Mouse (Mus musculus) frontal cortex, postnatal 10 days (tissue): ENCODE measurements around the gene Sh3gl3.
"Not testable (repeated sequence)": the region's sequence is repeated elsewhere in the genome, so short reads cannot be mapped to it uniquely, and the experiment has no call there.

Source experiments
- DNase-seq, 2 experiments: peaks; one replicate each; pipeline ENCODE4 v3.0.0; 2022; ENCODE audit warnings: low spot score in 2 of 2, mixed read lengths in 1 of 2

Sh3gl3 gene

DNA sequence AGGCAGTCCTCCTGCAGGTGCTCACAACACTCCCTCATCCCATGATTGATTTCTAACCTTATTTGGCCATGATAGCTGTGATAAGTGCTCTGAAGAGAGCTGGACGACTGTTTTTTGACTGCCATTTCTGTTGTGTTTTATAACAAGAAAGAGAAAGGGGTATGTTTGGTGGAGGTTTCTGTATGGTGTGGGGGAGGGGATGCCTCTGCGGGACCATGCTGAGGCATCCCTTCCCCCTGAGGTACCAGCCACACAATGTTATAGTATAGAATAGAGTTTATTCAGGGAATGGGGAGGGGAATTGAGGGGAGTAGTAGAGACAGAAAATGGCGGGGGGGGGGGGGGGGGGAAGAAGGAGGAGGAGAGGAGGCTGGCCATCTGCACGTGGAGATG is 61.3 kb downstream of the Sh3gl3 start:
- DNase-seq = no peak

DNA sequence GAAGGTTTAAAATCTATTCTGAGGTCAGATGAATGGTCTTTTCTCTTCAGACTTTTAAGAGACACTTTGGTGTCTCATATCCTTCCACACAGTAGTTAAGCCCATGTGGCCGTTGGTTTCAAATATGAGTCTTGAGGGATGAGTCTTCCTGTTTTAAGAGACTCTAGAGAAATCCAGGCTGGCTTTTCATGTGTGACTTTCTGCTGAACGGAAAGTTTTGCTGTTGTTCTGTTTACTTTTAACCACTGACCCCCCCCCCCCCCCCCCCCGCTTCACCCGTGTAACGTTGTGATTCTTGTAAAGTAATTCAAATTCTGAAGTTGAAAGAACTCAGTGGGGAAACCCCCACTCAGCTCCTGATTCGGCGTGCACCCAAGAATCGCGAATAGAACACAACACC is 61.8 kb downstream of the Sh3gl3 start:
- DNase-seq = no peak

DNA sequence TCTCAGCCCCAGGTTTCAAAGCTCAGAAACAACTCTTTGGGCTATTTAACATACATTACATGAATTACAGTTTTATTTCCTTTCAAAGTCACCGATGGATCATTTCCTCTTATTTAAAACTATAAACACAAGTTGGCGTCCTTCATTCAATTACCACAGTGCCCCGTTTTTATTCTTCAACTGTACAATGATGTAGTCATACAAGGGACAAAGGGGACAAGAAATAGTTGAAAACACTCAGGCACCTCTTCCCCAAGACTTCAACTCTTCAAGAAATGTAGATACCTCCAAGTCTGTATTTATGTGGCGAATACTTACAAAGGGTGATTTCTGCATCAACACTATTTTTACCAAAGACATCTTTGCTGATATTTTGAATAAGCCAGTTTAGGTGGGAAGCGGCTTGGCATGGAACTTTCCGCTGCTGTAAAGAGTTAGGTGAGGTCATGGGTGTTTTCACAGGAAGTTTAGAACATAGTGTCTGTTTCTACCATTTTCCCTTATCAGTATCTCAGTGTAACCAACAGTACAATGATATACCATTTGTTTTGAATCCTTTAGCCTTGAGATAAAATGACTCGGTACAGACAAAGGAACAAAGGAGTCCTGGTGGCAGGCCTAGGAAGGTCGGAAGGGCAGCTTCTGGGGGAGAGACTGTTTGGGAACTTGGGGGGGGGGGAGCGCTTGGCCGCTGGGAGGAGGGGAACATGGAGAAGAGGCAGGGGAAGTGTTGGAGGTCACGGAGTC is 62.7 kb downstream of the Sh3gl3 start:
- DNase-seq = no peak

DNA sequence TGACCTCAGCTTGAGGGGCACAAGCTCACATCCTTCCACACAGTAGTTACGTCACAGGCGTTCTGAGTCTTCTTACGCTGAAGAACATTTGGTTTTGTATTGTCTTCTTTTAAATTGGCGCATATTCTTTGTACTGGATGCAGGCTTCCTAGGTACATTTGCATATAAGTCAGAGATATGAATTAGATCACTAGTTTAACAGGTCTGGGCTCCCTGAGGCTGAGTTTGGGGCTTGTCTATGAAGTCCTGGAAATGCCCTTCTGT is 63.2 kb downstream of the Sh3gl3 start:
- no peak for DNase-seq

DNA sequence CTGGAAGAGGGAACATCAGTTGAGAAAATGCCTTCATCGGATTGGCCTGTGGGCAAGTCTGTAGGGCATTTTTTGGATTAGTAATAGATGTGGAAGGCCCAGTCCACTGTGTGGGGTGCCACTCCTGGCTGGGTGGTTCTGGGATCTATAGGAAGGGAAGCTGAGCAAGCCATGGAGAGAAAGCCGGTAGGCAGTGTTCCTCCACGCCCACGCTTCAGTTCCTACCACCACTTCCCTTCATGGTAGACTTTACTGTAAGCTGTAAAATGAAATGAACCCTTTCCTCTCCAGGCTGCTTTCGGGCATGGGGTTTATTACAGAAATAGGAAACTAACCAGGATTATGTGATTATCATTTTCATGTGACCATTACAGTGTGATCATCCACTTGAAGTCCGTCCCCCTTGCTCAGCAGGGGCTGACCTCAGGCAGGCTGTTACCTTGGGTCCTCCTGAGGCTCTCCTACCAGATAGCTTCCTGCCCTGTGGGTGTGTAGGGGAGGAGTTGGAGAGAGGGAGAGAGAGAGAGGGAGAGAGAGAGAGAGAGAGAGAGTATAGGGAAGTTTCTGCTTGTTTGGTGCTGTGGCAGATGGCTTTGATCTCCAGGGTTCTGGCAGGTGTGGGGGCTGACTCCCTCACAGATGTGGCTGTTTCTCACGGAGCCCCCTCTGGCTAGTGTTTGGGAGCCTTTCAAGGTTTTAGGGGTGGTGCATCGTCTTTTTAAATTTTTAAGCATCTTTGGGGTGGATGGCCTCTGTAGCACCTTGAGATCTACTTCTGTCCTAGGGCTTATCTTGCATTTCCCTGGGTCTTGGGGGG is 67.0 kb downstream of the Sh3gl3 start:
- DNase-seq = no peak

DNA sequence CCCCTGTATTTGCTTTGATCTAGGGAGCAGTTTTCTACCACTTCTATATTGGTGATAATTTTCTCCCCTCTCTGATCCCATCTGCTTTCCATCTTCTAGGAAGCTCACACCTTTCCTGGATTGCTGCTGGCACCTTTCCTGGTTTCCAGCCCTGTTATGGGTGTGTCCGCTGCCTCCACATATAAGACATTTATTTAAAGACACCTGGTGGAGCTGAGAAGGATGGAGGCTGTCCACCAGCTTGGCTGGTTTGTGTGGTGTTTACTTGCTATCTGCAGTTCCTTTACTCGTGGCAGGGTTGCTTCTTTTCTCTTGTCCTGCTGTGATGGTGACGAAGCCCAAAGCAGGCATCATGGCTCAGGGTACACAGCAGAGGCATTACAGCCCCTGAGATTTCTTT is 71.1 kb downstream of the Sh3gl3 start:
- DNase-seq = no peak

DNA sequence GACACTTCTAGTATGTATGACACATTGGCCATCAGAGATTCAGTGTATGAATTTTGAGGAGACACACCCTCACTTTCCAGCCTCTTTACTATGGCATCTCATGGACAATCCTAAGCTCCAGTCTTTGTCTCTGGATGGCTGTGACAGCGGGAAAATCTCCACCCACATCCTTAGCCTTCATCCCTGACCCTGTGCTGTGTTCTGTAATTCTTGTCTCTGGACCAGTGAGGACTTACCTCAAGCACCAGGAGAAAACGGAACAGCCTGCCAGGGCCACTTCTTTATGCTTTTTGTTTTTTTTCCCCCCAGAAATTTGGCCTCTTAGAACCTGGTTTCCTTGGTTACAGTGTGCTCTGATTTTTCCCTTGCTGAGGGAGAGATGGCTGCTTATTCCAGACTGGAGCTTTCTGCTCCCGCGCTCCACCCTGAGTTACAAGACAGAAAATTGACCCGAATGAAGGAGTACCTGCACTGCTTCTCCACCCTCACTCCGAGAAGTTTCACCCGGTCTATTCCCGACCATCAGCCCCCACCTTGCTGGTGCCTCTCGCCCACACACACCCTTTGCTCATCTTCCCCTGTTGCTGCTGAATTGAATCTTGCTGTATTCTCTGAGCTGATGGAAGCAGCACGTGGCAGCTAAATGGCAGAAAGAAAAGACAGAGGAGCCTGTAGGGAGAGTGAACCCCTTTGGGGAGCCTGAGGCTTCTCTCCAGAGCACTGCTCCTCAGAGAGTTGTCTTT is 75.5 kb downstream of the Sh3gl3 start:
- no peak for DNase-seq

DNA sequence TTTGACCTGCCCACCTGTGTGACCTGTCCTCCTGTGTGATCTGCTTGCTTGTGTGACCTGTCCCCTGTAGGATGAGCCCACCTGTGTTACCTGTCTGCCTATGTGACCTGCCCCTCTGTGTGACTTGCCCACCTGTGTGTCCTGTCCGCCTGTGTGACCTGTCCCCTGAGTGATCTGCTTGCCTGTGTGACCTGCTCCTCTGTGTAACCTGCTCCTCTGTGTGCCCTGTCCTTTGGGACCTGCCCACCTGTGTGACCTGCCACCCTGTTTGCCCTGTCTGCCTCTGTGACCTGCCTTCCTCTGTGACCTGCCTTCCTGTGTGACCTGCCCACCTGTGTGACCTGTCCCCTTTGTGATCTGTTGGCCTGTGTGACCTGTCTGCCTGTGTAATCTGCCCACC is 79.7 kb downstream of the Sh3gl3 start:
- no peak for DNase-seq

DNA sequence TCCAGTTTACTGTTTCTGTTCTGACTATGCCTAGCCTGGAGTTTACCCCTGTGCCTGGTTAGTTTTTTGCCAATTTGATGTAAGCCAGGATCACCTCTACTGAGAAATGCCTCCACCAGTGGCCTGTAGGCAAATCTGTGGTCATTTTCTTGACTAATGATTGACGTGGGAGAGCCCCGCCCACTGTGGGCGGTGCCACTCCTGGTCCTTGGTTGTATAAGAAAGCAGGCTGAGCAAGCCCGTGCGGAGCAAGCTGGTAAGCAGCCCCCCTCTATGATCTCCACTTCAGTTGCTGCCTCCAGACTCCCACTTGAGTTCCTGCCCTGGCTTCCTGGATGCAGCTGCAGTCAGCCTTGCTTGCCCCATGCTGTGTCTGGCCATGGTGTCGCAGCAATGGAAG is 83.3 kb downstream of the Sh3gl3 start:
- no peak for DNase-seq

DNA sequence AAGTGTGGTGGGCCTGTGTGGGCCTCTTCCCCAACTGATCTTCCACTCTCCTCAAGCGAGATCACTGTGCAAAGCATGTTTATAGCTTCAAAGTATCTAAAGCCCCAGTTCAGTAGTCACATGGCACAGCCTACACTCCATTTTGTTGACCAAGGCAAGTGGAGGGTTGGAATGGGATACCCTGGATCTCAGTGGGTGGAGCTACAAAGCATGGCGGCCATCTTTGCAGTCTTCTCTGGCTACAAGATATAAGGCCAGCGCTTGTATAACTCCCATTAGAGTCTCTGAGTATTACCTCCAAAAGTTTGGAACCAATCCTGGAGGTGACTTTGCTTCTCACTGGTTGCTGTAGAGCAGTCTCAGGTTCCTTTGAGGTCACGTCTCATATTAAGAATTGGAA is 83.9 kb downstream of the Sh3gl3 start:
- DNase-seq = no peak

DNA sequence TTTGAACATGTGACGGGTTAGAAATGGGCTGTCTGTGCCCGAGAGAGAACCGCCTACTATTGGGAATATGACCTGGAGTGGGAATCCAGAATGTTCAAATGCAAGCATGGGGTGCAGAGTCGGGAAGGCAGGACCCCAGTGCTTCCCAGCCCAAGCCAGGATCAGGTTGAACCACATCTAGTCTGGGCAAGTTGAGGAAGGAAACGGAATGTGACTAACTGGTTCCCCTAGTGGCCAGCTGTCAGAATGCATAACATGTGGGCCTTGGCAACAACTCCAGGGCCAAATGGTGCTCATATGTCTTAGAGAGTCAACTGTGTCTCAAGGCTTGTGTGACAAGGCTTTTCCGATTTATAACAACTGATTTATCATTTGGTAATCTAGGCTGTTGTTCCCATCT is 86.6 kb downstream of the Sh3gl3 start:
- DNase-seq = no peak

DNA sequence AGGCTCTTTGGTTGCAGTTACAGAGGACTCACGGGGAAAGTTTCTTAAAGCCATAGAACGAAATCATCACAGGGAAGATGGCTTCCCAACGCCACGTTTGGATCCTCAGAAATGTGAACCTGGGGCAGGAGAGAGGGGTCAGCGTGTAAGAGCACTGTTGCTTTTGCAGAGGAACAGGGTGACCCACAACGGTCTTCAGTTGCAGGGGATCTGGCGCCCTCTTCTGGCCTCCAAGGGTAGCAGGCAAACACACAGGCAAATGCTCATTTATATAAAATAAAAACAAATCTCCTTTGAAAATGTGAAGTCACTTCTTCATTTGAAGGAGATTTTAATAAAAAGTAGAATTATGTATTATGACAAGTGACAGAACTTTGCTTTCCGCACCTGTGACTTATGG is 89.5 kb downstream of the Sh3gl3 start:
- DNase-seq = peak in 1 of 2 experiments; percentile 58

DNA sequence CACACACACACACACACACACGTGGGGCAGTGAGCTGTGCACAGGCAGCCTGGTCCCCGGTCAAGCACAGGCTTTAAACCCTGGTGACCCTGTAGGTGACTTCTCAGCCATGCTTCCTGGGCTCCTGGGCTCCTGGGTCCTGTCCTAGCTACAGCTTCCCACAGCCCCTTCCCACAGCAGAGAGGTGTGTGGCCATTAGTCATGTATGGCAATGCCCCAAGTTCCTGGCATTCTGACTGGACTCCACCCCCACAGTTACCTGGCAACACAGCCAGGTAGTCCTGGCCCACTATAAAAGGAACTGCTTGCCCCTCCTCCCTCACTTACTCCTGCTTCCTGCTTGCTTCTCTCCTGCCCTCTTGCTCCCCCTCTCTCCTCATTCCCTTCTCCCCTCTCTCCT is 90.5 kb downstream of the Sh3gl3 start:
- DNase-seq = no peak

DNA sequence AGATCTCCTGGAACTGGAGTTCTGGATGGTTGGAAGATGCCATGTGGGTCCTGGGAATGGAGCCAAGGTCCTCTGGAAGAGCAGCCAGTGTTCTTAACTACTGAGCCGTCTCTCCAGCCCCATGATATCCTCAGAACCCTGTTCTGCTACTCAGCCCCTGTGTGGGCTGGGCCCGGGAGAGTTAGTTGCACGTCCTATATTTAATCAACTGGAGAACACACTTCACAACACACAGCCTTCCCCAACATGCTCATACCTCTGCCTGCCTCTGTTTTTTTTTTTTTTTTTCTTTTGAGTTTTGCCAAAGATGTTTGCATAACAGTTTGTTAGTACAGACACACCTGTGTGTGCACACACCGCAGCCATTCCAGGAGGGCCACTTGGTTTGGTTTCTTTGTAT is 91.7 kb downstream of the Sh3gl3 start:
- DNase-seq = no peak

DNA sequence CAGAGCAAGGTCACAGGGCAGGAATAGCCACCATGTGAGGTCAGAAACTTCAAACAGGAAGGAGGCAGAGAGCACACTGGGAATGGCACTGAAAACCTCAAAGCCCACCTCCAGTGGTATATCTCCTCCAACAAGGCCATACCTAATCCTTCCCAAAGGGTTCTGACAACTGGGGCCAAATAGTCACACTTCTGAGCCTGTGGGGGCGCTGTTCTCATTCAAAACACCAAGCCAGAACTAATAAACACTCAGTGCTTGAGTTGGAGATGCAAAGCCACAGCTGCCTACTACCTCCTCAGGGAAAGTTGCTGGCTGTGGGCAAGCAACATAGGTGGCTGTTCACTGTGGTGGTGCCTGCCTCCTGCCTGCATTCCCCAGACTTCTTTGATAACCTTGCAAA is 96.3 kb downstream of the Sh3gl3 start:
- DNase-seq = no peak

DNA sequence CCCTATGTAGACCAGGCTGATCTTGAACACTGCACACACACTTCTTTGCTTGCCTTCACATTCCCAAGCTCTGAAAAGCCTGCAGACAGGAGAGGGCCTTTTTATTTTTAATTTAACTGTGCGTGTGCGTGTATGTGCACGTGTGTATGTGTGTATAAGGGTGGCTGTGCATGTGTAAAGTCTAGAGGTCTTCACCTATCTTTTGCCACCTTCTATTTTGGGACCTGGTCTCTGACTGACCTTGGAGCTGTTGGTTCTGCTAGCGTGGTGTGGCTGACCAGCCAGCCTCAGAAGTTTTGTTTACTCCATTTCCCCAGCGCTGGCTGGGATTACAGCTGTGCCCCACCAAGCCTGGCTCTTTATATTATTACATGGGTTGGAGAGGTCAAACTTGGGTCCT is 98.1 kb downstream of the Sh3gl3 start:
- no peak for DNase-seq

DNA sequence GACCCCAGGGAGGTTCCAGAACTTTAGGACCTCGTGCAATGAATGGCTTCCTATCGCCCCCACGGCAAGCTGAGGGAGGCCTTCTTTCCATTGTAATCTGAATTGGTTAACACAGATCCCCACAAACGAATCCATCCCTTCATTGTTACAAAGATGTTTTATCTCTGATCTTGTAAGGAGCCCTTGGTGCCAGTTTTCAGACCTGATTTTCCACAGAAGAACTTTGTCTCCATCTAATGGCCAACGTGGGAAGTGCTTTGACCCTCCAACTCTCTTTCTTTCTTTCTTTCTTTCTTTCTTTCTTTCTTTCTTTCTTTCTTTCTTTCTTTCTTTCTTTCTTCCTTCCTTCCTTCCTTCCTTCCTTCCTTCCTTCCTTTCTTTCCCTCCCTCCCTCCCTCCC is 99.2 kb downstream of the Sh3gl3 start:
- DNase-seq = not testable (repeated sequence)

DNA sequence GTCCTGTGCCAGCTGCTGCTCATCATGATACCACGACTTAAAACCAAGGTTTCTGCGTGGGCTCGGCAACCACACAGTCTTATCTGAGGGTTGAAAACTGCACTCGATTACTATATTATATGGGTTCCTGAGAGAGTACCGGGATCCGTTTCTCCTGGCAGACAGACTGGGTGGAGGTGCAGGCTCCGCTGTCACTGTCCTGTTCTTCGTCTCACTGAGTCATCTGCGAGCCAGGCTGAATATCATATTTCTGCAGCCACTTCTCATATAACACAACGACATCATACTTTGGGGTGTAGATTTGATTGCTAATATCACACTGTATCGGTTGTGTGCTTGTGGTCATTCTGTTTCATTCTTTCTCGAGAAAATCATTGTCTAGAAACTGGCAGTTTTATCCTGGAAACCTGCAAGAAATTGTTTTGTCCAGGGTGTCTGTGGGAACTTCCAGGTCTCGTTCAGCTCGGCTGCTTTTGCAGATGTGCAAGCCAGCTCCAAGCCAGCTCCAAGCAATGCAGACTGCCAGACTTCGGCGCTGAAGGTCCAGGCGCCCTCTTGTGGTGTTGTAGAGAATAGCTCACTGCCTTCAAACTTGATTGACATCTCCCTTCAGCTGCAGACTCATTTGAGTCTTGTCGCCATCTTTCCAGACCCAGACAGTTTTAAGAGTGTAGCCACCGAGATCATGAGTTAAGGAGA is 100.5 kb downstream of the Sh3gl3 start:
- peak in 1 of 2 experiments; percentile 48 for DNase-seq

DNA sequence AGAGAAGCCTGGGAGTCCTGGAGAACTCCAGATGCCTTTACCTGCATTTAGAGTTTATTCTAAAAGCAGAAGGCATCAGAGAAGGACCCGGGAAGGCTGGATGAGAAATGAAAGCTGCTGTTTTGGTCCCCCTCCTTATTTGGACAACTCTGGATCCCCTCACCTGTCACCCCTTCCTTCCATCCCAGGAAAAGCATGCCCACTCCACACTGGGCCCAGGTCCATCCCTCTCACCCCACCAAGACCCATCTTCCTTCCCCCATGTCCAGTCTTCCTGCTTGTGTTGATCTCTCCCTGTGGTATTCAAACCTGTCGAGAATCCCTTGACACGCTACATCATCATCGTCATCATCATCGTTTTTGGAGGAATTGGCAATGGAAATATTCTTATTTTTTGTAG is 101.3 kb downstream of the Sh3gl3 start:
- DNase-seq = no peak

DNA sequence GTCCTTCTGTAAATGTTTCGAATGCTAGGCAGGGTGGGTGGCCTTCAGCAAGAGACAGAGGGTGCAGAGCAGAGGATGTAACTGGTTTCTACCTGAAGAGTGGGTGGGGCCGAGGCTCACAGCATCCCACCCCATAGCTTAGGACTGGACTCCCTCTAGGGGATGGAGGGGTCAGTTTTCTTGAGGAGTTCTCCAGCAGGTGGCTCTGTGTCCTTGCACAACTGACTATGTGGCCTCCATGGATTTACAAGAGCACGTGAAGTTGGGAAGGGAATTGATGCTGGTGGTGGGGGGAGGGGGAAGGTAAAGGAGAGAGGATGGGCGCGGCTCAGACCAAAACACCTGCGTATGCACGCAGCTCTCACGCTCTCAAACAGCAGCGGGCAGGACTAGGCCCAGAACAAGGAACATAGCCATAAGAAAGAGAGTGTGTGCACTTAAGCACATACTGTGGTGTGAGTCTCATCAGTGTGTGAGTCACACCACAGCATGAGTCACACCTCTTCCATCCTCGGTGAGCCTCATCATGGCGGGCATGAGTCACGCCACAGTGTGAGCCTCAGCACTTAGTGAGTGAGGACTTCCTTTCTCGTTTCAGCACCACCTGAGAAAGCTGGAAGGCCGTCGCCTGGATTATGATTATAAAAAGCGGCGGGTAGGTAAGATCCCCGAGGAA is 102.0 kb downstream of the Sh3gl3 start:
- DNase-seq = no peak

DNA sequence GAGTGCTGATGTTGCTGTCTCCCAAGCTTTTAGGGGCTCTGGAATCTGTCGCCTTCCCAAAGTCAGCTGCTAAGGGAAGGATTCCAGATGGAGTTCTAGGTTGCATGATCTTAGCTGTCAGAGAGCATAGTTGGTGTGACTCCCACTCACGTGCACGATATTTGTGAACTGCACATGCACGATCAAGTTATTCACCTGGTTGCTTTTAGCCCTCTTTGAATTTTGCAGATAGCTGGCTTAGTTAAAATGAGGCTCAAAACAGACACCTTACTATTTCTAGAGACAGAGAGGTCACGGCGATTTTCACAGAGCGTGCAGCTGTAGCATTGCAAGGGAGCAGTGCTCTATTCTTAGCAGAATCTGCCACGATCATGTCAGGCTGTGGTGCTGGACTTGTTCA is 108.4 kb downstream of the Sh3gl3 start:
- DNase-seq = no peak

DNA sequence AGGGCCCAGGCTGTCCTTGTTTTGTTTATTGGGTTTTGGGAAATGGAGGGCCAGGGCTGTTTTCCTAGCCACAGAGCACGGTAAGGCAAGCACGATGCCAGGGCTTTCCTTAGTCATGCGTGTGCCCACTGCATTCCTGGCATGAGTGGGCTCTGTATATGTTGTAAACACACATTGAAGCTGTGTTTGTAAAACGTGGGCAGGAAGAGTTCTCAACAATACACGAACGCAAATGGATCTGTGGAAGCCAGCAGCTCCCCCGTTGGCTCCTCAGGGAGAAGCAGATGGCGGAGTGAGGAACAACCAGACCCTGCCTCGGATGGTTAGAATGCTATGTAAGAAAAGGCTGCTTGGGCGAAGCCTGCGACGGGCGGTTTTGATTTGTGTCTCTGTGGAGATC is 108.8 kb downstream of the Sh3gl3 start:
- no peak for DNase-seq
